Mouse (Mus musculus): ENCODE measurements at regions not wholly inside any gene's neighbourhood (a gene's known extent, or its start where the extent isn't known, plus 50 kb on each side); places are given as distances from the start of the nearest gene placed in this dataset.

DNA sequence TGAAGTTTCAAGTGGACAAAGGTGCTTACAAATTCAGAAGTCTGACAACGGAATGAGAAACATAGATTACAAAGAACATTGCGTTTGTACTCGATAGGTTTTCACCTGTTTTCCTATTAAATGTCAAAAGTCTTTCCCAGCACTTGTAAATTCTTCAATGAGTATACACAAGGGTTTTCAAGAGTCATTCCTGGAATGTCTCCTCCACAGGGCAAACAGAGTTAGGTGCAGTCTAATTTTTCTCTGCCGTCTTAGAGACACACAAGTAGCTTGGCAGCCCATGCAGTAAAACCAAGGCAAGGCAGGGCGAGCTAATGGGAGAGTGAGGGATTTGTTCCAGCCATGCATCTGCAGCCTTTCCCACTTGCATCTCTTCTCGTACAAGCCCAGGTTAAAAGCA lies 516.6 kb upstream of the Atp11b start:
- no peak for TF ChIP-seq CTCF (IDR thresholded peaks at IDR 0.05; ENCODE audit: low read depth, low read length)
- no peak for TF ChIP-seq POLR2A (IDR thresholded peaks at IDR 0.05; ENCODE audit: borderline replicate concordance, low read depth, low read length)

All from bone marrow macrophage, adult 2 months (primary cell).